In the genomic region with DNA sequence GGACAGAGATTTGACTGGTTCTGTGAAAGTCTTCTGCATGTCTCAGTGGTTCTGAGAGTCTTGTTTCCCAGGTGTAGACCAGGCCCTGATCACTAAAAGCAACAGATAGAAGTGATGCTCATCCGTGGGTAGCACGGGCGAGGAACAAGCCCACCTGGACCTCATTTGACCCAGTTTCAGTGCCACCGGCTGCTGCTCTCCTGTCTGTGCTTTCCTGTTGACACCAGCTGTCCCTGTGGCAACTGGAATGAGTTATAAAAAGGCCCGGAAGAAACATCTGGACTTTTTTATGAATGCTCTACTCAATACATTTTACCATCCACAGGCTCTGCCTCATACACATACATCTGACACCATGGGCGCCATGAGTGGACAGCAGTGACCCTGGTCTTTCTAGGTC, we compare ENCODE assay signal across 18 mouse cellular contexts.
"Had no signal": no experiment of that assay in that cellular context is flagged by ENCODE, and none has a peak within 500 bp of the region (broad histone marks: within the 10 kb centered on the region; RNA-seq: fewer than 3 reads in every experiment).

No protein-coding gene starts in this region.

- H3K4me2 ChIP-seq: liver, embryonic 13.5 days; midbrain, embryonic 11.5 days; neural tube, embryonic 12.5 days; neural tube, embryonic 15.5 days; stomach, embryonic 15.5 days had no signal

- H3K4me1 ChIP-seq: liver, embryonic 13.5 days; neural tube, embryonic 15.5 days; stomach, embryonic 15.5 days had no signal

- DNase-seq: kidney, adult 2 months; kidney, postnatal 25 days; layer of hippocampus, postnatal 36 days; liver, embryonic 13.5 days; lung, adult 2 months; lung, postnatal 14 days; lung, postnatal 4 days; midbrain, embryonic 14.5 days; right cerebral cortex, adult 18-20 months; right cerebral cortex, postnatal 14 days; right cerebral cortex, postnatal 4 days had no signal

- H3K27me3 ChIP-seq: liver, embryonic 13.5 days; neural tube, embryonic 12.5 days; neural tube, embryonic 15.5 days; stomach, embryonic 15.5 days had no signal

- H3K9me3 ChIP-seq: liver, embryonic 13.5 days; neural tube, embryonic 12.5 days; neural tube, embryonic 15.5 days; stomach, embryonic 15.5 days had no signal

- H3K9ac ChIP-seq: liver, embryonic 13.5 days; neural tube, embryonic 12.5 days; neural tube, embryonic 15.5 days; stomach, embryonic 15.5 days had no signal

- H3K27ac ChIP-seq: kidney, postnatal 0 days; left cerebral cortex, adult 2 months; liver, embryonic 13.5 days; neural tube, embryonic 12.5 days; neural tube, embryonic 15.5 days; stomach, embryonic 15.5 days had no signal

- ATAC-seq: intestine, postnatal 0 days had no signal

- H3K36me3 ChIP-seq: liver, embryonic 13.5 days; neural tube, embryonic 12.5 days; neural tube, embryonic 15.5 days; stomach, embryonic 15.5 days had no signal

- H3K4me3 ChIP-seq: left cerebral cortex, adult 2 months; liver, embryonic 13.5 days; neural tube, embryonic 12.5 days; neural tube, embryonic 15.5 days; stomach, embryonic 15.5 days had no signal
